Mouse (Mus musculus): ENCODE data around the gene Magi1.

- TF ChIP-seq CTCF (IDR thresholded peaks at IDR 0.05; ENCODE audit: insufficient read depth, low read depth, low read length) (no peak), POLR2A (IDR thresholded peaks at IDR 0.05; ENCODE audit: insufficient read depth, low read depth, low read length) (no peak)
Observed at GRCm38 (mm10) chr6:93835211-93835610, 448.5 kb downstream of the Magi1 start.

All from olfactory bulb, adult 2 months (tissue).